Mouse (Mus musculus) hindbrain, embryonic 14.5 days (tissue): ENCODE data around the gene Gm5767. TPM values are rescaled to one million over a fixed set of nuclear protein-coding genes. Genes with fewer than 3 reads are reported as not detected.
A peak's percentile ranks its signal among the peaks of the same experiment; 100 is the strongest.

Experiments
- ATAC-seq: fragments of 200-750 bp; cut with Nextera tagmentation; 2 replicates; pipeline ENCODE4 v1.8.0; 2017; ENCODE audit warnings: moderate number of reproducible peaks, mild to moderate bottlenecking, moderate TSS enrichment, moderate library complexity; ENCODE audit not compliant: low FRiP score
- DNase-seq: peaks from one replicate; pipeline ENCODE4 v3.0.0-alpha.2; 2015; ENCODE audit warnings: low spot score
- H3K27ac ChIP-seq: fragments of 300-500 bp; sonication (generic); 2 replicates; pipeline ENCODE4 v1.5.1; 2014; ENCODE audit warnings: mild to moderate bottlenecking, moderate library complexity
- H3K27me3 ChIP-seq: fragments of 300-500 bp; sonication (generic); 2 replicates; pipeline ENCODE4 v1.6.1; 2014; ENCODE audit warnings: mild to moderate bottlenecking, low read length, mixed read lengths; ENCODE audit not compliant: control insufficient read depth, insufficient read depth
- H3K36me3 ChIP-seq: fragments of 300-500 bp; sonication (generic); replicated peaks from 2 replicates; pipeline ENCODE4 v1.6.1; 2014; ENCODE audit not compliant: control insufficient read depth, insufficient read depth
- H3K4me1 ChIP-seq: fragments of 300-500 bp; sonication (generic); replicated peaks from 2 replicates; pipeline ENCODE4 v1.6.1; 2014; ENCODE audit warnings: antibody characterized with exemption, low read length, mixed read lengths; ENCODE audit not compliant: control insufficient read depth, insufficient read depth
- H3K4me2 ChIP-seq: fragments of 300-500 bp; sonication (generic); replicated peaks from 2 replicates; pipeline ENCODE4 v1.6.1; 2014; ENCODE audit warnings: mild to moderate bottlenecking, moderate library complexity
- H3K4me3 ChIP-seq: fragments of 300-500 bp; sonication (generic); replicated peaks from 2 replicates; pipeline ENCODE4 v1.5.1; 2014; ENCODE audit warnings: mild to moderate bottlenecking, low read length
- H3K9ac ChIP-seq: fragments of 300-500 bp; sonication (generic); 2 replicates; pipeline ENCODE4 v1.6.1; 2014
- H3K9me3 ChIP-seq: fragments of 300-500 bp; sonication (generic); 2 replicates; pipeline ENCODE4 v1.6.1; 2016; ENCODE audit warnings: low read length; ENCODE audit not compliant: control insufficient read depth
- WGBS: fragments of 180-500 bp; shearing (Covaris S2); extraction: QIAGEN DNeasy Blood & Tissue Kit; methylation state at CpG from one replicate; pipeline ENCODE4 v1.1.7; 2014; 5-methylcytosine and 5-hydroxymethylcytosine counted together
- polyA plus RNA-seq: library from polyadenylated mRNA; unstranded; fragments of >200 nt; fragmentation: Nextera tagmentation; extraction: Ambion mirVana; gene quantifications from 2 replicates; pipeline ENCODE4 v1.2.1, GENCODE M21; 2014

Gm5767 gene
- polyA plus RNA-seq, 1 experiment from 2014 or later: 0.35 TPM

DNA sequence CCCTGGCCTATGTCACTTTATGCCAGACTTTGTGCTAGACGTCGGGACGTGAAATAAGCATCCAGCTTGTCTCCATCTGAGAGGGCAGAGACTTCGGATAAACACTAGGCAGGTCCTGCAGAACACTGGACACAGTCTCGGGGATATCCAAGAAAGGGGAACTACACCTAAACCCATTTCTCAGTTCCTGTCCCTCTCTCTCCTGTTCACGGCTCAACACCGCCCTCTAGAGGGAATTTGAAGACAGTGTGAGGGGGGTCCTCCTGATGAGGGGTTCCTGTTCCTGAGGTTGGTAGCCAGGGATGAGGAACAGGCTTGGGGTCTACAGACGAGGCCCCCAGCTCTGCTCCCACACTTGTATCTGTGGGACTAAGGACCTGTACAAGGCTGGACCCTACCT lies 6.4 kb upstream of the Gm5767 start:
- 5% methylated on average over 8 of the region's 8 CpGs for WGBS
- Histone ChIP-seq H3K27ac (no peak overlapping the region), H3K27me3 (no peaks in the 10 kb centered on the region), H3K9me3 (no peaks in the 10 kb centered on the region), H3K4me2 (no peak overlapping the region), H3K4me3 (no peak overlapping the region), H3K9ac (no peak overlapping the region), H3K4me1 (peaks cover 16% of the 10 kb centered on the region), H3K36me3 (no peaks in the 10 kb centered on the region)
- ATAC-seq (no peak), DNase-seq (peak; percentile 75)

DNA sequence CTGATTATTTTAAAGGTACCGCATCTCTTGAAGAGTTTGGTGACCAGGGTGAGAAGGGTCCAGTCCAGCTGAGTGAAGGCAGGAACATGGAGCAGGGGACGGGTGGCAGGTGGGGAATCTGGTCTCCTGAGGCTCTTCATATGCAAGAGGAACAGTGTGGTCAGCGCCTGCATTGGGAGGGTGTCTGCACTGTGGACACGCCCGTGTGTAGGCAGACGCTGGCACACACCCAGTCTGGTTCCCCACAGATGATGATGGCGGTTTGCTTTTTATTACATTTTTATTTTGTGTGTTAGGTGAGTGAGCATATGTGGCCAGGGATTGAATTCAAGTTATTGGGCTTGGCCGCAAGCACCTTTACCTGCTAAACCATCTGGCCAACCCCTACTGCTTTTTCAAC lies 5.0 kb upstream of the Gm5767 start:
- no peak for DNase-seq
- Histone ChIP-seq H3K9me3 (no peaks in the 10 kb centered on the region), H3K4me3 (no peak overlapping the region), H3K27me3 (no peaks in the 10 kb centered on the region), H3K27ac (no peak overlapping the region), H3K4me2 (no peak overlapping the region), H3K4me1 (peaks cover 6% of the 10 kb centered on the region; the same call in 1 of the 2 replicates), H3K9ac (no peak overlapping the region), H3K36me3 (no peaks in the 10 kb centered on the region)
- 87% methylated on average over 8 of the region's 8 CpGs for WGBS
- no peak for ATAC-seq

DNA sequence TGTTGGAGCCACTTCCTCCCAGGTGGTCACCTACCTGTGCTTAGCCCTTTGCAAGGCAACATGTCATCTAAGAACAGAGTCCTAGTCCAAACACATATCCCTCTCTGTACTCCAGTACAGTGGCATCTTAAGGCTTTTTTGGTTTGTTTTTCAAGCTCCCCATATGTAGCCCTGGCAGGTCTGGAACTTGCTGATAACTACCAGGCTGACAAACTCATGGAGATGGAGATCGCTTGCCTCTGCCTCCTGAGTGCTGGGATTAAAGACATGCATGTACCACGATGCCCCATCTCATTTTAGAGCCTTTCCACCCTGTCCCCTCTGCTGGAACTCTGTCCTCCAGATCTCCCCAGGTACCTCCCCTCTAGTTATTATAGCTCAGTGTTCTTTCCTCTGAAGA lies 4.3 kb upstream of the Gm5767 start:
- DNase-seq: no peak
- no peaks in the 10 kb centered on the region for H3K27me3 ChIP-seq
- H3K27ac ChIP-seq: no peak overlapping the region
- no peaks in the 10 kb centered on the region for H3K36me3 ChIP-seq
- no peak overlapping the region for H3K9ac ChIP-seq
- no peaks in the 10 kb centered on the region for H3K9me3 ChIP-seq
- H3K4me1 ChIP-seq: no peaks in the 10 kb centered on the region
- no peak overlapping the region for H3K4me3 ChIP-seq
- 84% methylated on average over 2 of the region's 2 CpGs for WGBS
- no peak for ATAC-seq
- no peak overlapping the region for H3K4me2 ChIP-seq

DNA sequence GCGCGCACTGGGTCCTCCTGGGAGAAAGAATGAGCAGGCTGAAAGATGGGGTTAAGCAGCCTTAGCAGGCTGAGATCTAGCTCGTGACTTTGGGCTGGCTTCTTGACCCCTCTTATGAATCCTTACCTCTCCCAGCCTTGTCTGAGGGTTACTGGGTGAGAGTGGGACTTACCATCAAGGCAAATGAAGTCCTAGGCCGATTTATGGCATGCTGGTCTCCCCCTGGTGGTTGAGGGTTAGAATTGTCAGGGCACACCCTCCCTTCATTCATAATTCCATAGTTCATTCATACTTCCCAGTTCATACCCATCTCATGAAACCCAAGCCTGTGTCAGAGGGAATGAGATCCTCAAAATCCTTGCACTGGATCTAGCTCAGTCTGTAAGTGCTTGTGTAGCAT lies 3.8 kb upstream of the Gm5767 start:
- Histone ChIP-seq H3K36me3 (no peaks in the 10 kb centered on the region), H3K9ac (no peak overlapping the region), H3K27ac (no peak overlapping the region), H3K4me2 (no peak overlapping the region), H3K27me3 (no peaks in the 10 kb centered on the region), H3K4me1 (no peaks in the 10 kb centered on the region), H3K4me3 (no peak overlapping the region), H3K9me3 (no peaks in the 10 kb centered on the region)
- ATAC-seq (no peak), DNase-seq (peak; percentile 76)
- 57% methylated on average over 4 of the region's 4 CpGs for WGBS

DNA sequence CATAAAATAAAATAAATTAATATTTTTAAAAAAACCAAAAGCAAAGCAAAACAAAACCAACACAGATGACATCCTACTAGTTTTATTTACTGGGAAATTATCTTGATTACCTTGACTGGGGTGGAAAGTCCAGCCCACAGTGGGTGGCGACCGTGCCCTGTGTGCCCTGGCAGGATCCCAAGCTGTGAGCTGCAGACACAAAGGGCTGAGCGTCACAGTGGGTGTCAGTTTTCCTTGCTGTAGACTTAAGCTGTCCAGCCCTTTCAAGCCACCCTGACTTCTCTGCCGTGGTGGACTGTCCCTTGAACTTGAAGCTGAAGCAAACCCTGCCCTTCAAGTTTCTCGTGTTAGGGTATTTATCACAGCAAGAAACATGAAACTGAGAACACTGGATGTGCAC lies 2.5 kb upstream of the Gm5767 start:
- no peak for DNase-seq
- Histone ChIP-seq H3K4me1 (no peaks in the 10 kb centered on the region), H3K4me2 (no peak overlapping the region), H3K27ac (no peak overlapping the region), H3K36me3 (0 out of 2 replicates have a peak, but pooled peaks cover 4% of the 10 kb centered on the region), H3K9ac (no peak overlapping the region), H3K4me3 (no peak overlapping the region), H3K27me3 (no peaks in the 10 kb centered on the region), H3K9me3 (no peaks in the 10 kb centered on the region)
- WGBS: 46% methylated on average over 5 of the region's 5 CpGs
- no peak for ATAC-seq

DNA sequence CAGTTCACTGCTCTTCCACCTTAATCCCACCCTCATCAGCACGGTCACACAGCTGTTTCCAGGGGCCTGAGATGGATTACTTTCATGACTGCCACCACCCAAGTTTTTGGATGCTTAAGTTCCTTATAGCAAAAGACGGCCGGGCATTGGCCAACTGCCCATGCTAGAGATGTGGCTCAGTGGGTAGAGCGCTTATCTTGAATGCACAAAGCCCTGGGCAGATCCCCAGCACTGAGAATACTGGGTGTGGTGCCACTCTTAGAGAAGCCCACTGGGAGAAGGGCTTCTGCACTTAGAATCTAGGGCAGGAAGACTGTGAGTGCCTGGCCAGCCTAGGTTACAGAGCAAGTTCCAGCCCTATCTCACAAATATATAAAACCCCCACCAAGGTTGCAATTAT lies 1.9 kb upstream of the Gm5767 start:
- DNase-seq (no peak), ATAC-seq (no peak)
- H3K4me1 ChIP-seq: no peaks in the 10 kb centered on the region
- H3K4me2 ChIP-seq: no peak overlapping the region
- 89% methylated on average over 4 of the region's 4 CpGs for WGBS
- H3K9me3 ChIP-seq: no peaks in the 10 kb centered on the region
- 0 out of 2 replicates have a peak, but pooled peaks cover 6% of the 10 kb centered on the region for H3K36me3 ChIP-seq
- H3K27me3 ChIP-seq: no peaks in the 10 kb centered on the region
- H3K9ac ChIP-seq: no peak overlapping the region
- H3K27ac ChIP-seq: no peak overlapping the region
- H3K4me3 ChIP-seq: no peak overlapping the region

DNA sequence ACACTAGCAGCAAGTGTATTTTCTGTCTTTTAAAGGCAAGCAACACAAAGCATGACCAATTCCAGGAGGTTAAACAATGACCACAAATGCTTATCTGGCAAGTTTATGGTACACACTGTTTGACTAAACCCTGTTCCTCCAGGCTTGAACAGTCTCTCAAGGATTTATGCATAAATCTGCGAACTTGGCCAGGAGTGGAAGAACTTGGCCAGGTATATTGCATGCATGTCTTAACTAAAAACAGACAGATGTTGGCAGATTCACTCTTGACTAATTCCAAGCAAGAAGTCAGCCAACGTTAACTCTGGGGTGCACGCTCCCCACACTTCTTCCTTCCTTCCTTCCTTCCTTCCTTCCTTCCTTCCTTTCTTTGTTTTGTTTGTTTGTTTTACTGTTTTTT lies 790 bp upstream of the Gm5767 start:
- Histone ChIP-seq H3K27me3 (no peaks in the 10 kb centered on the region), H3K36me3 (0 out of 2 replicates have a peak, but pooled peaks cover 13% of the 10 kb centered on the region), H3K4me1 (no peaks in the 10 kb centered on the region), H3K27ac (no peak overlapping the region), H3K4me2 (no peak overlapping the region), H3K4me3 (no peak overlapping the region), H3K9me3 (no peaks in the 10 kb centered on the region), H3K9ac (no peak overlapping the region)
- ATAC-seq (no peak), DNase-seq (no peak)
- 90% methylated on average over 3 of the region's 3 CpGs for WGBS

DNA sequence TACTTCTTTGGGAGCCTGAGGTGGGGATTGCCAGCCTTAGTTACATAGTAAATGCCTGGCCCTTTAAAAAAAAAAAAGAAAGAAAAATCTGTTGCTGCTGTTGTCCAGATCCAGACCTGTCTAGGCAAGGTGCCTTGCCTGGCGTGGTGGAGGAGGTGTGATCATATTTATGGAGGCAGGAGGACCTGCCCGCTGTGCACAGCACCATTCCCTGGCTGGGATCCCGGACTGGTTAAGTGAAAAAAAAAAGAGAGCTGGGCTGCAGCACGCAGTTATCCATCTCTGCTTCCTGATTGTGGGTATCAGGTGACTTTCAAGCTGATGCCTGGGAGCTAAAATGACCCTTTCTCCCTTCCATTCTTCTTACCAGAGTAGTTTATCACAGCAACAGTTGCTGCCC lies 4.5 kb downstream of the Gm5767 start:
- H3K27ac ChIP-seq: no peak overlapping the region
- 82% methylated on average over 4 of the region's 4 CpGs for WGBS
- no peaks in the 10 kb centered on the region for H3K4me1 ChIP-seq
- no peak overlapping the region for H3K4me2 ChIP-seq
- no peaks in the 10 kb centered on the region for H3K27me3 ChIP-seq
- DNase-seq (no peak), ATAC-seq (no peak)
- H3K36me3 ChIP-seq: peaks cover 46% of the 10 kb centered on the region
- H3K4me3 ChIP-seq: no peak overlapping the region
- no peak overlapping the region for H3K9ac ChIP-seq
- H3K9me3 ChIP-seq: no peaks in the 10 kb centered on the region

DNA sequence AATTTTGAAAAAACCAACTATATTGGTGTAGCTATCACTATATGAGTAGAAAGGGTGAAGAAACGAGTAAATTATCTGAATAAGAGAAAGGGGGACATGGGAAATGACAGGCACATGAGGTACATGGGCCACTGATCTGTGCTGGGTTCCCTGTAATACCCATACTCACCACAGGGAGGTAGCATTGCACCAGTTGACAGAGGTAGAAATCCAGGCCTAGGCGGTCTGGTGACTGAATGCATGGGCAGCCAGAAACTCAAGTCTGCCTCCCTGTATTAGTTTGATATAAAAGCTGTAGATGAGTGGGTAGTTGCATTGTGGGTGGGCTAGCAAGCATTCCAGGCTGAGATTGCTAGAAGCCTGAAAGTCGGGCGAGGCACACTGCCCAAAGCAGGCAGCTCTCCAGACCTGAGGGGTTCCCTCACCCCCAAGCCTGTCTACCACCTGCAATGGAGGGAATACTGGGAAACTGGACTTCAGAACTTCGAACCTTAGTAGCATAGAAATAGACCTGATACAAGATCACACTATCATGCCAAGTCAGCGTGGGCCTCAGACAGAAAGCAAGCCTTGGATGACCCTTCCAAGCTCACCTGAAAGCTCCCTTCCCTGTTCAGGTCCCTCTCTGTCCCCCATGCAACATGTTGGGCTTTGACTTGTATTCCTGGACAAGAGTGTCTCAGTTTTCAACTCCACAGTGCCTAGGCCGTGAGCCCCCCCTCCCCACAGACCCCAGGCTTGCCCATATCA lies 5.7 kb downstream of the Gm5767 start:
- Histone ChIP-seq H3K9ac (no peak overlapping the region), H3K36me3 (peaks cover 58% of the 10 kb centered on the region), H3K4me1 (no peaks in the 10 kb centered on the region), H3K4me2 (no peak overlapping the region), H3K27me3 (no peaks in the 10 kb centered on the region), H3K27ac (no peak overlapping the region), H3K9me3 (no peaks in the 10 kb centered on the region), H3K4me3 (no peak overlapping the region)
- 55% methylated on average over 7 of the region's 7 CpGs for WGBS
- peak; percentile 76 for DNase-seq
- peak; percentile 36; the same call in 1 of the 2 replicates for ATAC-seq
